Mouse (Mus musculus): ENCODE results near the gene Fer. TPM values are rescaled to one million over a fixed set of nuclear protein-coding genes. Genes with fewer than 3 reads are reported as not detected.
"Not testable (repeated sequence)": the region's sequence is repeated elsewhere in the genome, so short reads cannot be mapped to it uniquely, and the experiment has no call there.

Gene Fer
- polyA plus RNA-seq, 1 experiment, result 2.7 TPM

DNA sequence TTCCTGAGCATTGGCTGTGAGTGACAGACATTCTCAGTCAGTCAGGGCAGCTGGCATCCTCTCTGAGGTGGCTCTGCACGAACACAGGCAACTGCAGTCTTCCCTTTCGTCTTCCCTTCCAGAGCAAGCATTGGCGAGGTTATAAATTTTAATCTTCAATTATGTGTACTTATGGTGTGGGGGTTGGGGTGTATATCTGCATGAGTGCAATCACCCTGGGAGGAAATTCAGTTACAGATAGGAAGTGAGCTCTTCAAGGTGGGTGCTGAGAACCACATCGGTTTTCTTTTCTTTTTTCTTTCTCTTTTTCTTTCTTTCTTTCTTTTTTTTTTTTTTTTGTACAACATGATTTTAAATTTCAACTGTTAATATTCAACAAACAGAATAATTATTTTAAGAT lies 31.3 kb upstream of the Fer start:
- WGBS, result 64% methylated on average over 4 of the region's 4 CpGs

GRCm38 (mm10) chr17:63836223-63836622 lies 26.6 kb upstream of the Fer start:
- no peak for DNase-seq
- Histone ChIP-seq H3K27ac (ENCODE audit: insufficient read depth, low read depth, low read length) (no peak overlapping the region), H3K27me3 (replicated peaks; ENCODE audit: control insufficient read depth, insufficient read depth, low read length) (no peaks in the 10 kb centered on the region), H3K36me3 (ENCODE audit: control insufficient read depth, insufficient read depth, low read length) (no peaks in the 10 kb centered on the region), H3K4me1 (ENCODE audit: control insufficient read depth, insufficient read depth, low read length) (no peaks in the 10 kb centered on the region), H3K4me3 (ENCODE audit: insufficient read depth, low read depth, low read length) (no peak overlapping the region)
- WGBS, result 83% methylated on average over 2 of the region's 2 CpGs
- no peak for TF ChIP-seq POLR2A (IDR thresholded peaks at IDR 0.05; ENCODE audit: low read depth, low read length)
- TF ChIP-seq CTCF (conservative IDR thresholded peaks at IDR 0.05; ENCODE audit: insufficient read depth, insufficient read length, low read depth, low read length), result no peak

More for the DNA sequence above, 31.3 kb upstream of the Fer start:
- no peak for DNase-seq
- Histone ChIP-seq H3K27ac (ENCODE audit: insufficient read depth, low read depth, low read length) (no peak overlapping the region), H3K36me3 (ENCODE audit: control insufficient read depth, insufficient read depth, low read length) (no peaks in the 10 kb centered on the region), H3K27me3 (replicated peaks; ENCODE audit: control insufficient read depth, insufficient read depth, low read length) (no peaks in the 10 kb centered on the region), H3K4me1 (ENCODE audit: control insufficient read depth, insufficient read depth, low read length) (no peaks in the 10 kb centered on the region), H3K4me3 (ENCODE audit: insufficient read depth, low read depth, low read length) (no peak overlapping the region)
- TF ChIP-seq POLR2A (IDR thresholded peaks at IDR 0.05; ENCODE audit: low read depth, low read length) (no peak), CTCF (conservative IDR thresholded peaks at IDR 0.05; ENCODE audit: insufficient read depth, insufficient read length, low read depth, low read length) (no peak)

DNA sequence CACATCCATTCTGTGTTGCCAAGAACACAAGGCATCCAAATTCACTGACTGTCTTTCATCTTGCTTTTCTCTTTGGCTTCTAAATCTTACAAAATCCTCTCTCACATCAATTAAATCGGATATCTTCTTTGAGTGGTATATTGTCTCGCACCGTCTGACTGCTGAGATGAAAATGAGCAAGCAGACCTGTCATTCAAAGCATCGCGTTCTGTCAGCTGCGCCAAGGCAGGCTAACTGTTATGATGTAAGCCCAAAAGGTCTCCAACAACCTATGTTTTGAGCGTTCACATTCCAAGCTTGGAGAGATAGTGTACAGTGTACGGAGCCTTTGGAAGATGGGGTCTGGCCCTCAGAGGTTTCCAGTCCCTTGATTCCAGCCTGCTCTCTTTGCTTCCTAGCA lies 26.2 kb upstream of the Fer start:
- TF ChIP-seq CTCF (conservative IDR thresholded peaks at IDR 0.05; ENCODE audit: insufficient read depth, insufficient read length, low read depth, low read length) (no peak), POLR2A (IDR thresholded peaks at IDR 0.05; ENCODE audit: low read depth, low read length) (no peak)
- Histone ChIP-seq H3K4me1 (ENCODE audit: control insufficient read depth, insufficient read depth, low read length) (no peaks in the 10 kb centered on the region), H3K27me3 (replicated peaks; ENCODE audit: control insufficient read depth, insufficient read depth, low read length) (no peaks in the 10 kb centered on the region), H3K36me3 (ENCODE audit: control insufficient read depth, insufficient read depth, low read length) (no peaks in the 10 kb centered on the region), H3K4me3 (ENCODE audit: insufficient read depth, low read depth, low read length) (no peak overlapping the region), H3K27ac (ENCODE audit: insufficient read depth, low read depth, low read length) (no peak overlapping the region)
- no peak for DNase-seq
- 88% methylated on average over 8 of the region's 8 CpGs for WGBS

DNA sequence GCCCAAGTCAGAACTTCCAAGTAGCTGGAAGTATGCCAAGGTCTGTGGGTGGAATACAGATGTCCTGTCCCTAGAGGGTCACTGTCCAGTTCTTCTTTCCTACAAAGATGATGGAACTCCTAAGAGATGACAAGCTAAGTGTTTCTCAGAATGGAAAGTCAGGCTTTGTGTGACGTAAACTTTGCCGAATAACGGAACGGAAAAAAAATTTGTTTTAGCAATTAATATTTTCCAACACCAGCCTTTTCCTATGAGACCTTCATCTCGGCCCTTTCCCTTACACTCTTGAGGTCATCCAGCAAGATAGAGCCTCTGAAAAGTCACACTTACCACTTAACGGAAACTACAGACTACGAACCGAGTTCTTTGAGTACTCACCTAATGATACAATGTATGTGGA lies 24.7 kb upstream of the Fer start:
- no peak overlapping the region for H3K27ac ChIP-seq (ENCODE audit: insufficient read depth, low read depth, low read length)
- no peaks in the 10 kb centered on the region for H3K27me3 ChIP-seq (replicated peaks; ENCODE audit: control insufficient read depth, insufficient read depth, low read length)
- TF ChIP-seq CTCF (conservative IDR thresholded peaks at IDR 0.05; ENCODE audit: insufficient read depth, insufficient read length, low read depth, low read length), result no peak
- no peak for TF ChIP-seq POLR2A (IDR thresholded peaks at IDR 0.05; ENCODE audit: low read depth, low read length)
- no peak for DNase-seq
- 95% methylated on average over 8 of the region's 8 CpGs for WGBS
- no peaks in the 10 kb centered on the region for H3K36me3 ChIP-seq (ENCODE audit: control insufficient read depth, insufficient read depth, low read length)
- H3K4me3 ChIP-seq (ENCODE audit: insufficient read depth, low read depth, low read length), result no peak overlapping the region
- H3K4me1 ChIP-seq (ENCODE audit: control insufficient read depth, insufficient read depth, low read length), result no peaks in the 10 kb centered on the region

GRCm38 (mm10) chr17:63839636-63840269 lies 23.1 kb upstream of the Fer start:
- DNase-seq, result no peak
- Histone ChIP-seq H3K4me1 (ENCODE audit: control insufficient read depth, insufficient read depth, low read length) (no peaks in the 10 kb centered on the region), H3K27ac (ENCODE audit: insufficient read depth, low read depth, low read length) (no peak overlapping the region), H3K36me3 (ENCODE audit: control insufficient read depth, insufficient read depth, low read length) (no peaks in the 10 kb centered on the region), H3K4me3 (ENCODE audit: insufficient read depth, low read depth, low read length) (no peak overlapping the region), H3K27me3 (replicated peaks; ENCODE audit: control insufficient read depth, insufficient read depth, low read length) (no peaks in the 10 kb centered on the region)
- TF ChIP-seq CTCF (conservative IDR thresholded peaks at IDR 0.05; ENCODE audit: insufficient read depth, insufficient read length, low read depth, low read length) (no peak), POLR2A (IDR thresholded peaks at IDR 0.05; ENCODE audit: low read depth, low read length) (no peak)
- WGBS, result 89% methylated on average over 3 of the region's 3 CpGs

DNA sequence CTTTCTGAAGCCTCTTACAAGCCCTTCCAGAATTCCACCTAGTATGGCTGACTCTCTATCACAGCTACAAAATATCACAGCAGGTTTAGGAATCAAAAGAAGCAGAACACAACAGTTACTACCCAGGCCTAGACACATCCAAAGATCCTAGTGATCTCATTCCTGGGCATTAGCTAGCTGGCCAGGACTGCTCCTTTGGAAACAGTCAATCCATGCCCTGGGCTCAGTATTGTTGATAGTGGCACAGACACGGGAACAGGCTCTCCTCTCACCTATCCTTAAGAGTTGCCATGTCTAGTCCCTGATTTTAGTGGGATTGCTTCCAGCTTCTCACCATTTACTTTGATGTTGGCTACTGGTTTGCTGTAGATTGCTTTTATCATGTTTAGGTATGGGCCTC lies 20.6 kb upstream of the Fer start:
- Histone ChIP-seq H3K27me3 (replicated peaks; ENCODE audit: control insufficient read depth, insufficient read depth, low read length) (no peaks in the 10 kb centered on the region; the same call in 1 of the 2 replicates), H3K4me3 (ENCODE audit: insufficient read depth, low read depth, low read length) (no peak overlapping the region), H3K4me1 (ENCODE audit: control insufficient read depth, insufficient read depth, low read length) (no peaks in the 10 kb centered on the region), H3K36me3 (ENCODE audit: control insufficient read depth, insufficient read depth, low read length) (no peaks in the 10 kb centered on the region), H3K27ac (ENCODE audit: insufficient read depth, low read depth, low read length) (no peak overlapping the region)
- WGBS, result 90% methylated on average over 1 of the region's 1 CpGs
- TF ChIP-seq POLR2A (IDR thresholded peaks at IDR 0.05; ENCODE audit: low read depth, low read length) (no peak), CTCF (conservative IDR thresholded peaks at IDR 0.05; ENCODE audit: insufficient read depth, insufficient read length, low read depth, low read length) (no peak)
- DNase-seq, result no peak

GRCm38 (mm10) chr17:63844936-63845335 lies 17.9 kb upstream of the Fer start:
- TF ChIP-seq POLR2A (IDR thresholded peaks at IDR 0.05; ENCODE audit: low read depth, low read length) (no peak), CTCF (conservative IDR thresholded peaks at IDR 0.05; ENCODE audit: insufficient read depth, insufficient read length, low read depth, low read length) (no peak)
- Histone ChIP-seq H3K36me3 (ENCODE audit: control insufficient read depth, insufficient read depth, low read length) (no peaks in the 10 kb centered on the region), H3K4me3 (ENCODE audit: insufficient read depth, low read depth, low read length) (no peak overlapping the region), H3K27me3 (replicated peaks; ENCODE audit: control insufficient read depth, insufficient read depth, low read length) (no peaks in the 10 kb centered on the region; the same call in 1 of the 2 replicates), H3K27ac (ENCODE audit: insufficient read depth, low read depth, low read length) (no peak overlapping the region), H3K4me1 (ENCODE audit: control insufficient read depth, insufficient read depth, low read length) (no peaks in the 10 kb centered on the region)
- WGBS, result 54% methylated on average over 5 of the region's 5 CpGs
- DNase-seq, result no peak

DNA sequence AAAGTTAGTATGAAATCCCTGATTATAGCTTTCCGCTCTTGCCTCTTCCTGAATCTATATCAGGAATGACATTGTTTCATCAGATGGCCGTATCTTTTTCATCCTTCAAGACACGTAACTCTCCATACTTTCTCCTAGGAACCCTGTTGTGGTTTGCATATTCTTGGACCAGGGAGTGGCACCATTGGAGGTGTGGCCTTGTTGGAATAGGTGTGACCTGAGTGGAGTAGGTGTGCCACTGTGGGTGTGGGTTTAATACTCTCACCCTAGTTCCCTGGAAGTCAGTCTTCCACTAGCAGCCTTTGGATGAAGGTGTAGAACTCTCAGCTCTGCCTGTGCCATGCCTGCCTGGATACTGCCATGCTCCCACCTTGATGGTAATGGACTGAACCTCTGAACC lies 17.1 kb upstream of the Fer start:
- not testable (repeated sequence) for H3K36me3 ChIP-seq (ENCODE audit: control insufficient read depth, insufficient read depth, low read length); H3K4me1 ChIP-seq (ENCODE audit: control insufficient read depth, insufficient read depth, low read length); DNase-seq; H3K27me3 ChIP-seq (replicated peaks; ENCODE audit: control insufficient read depth, insufficient read depth, low read length); H3K27ac ChIP-seq (ENCODE audit: insufficient read depth, low read depth, low read length); H3K4me3 ChIP-seq (ENCODE audit: insufficient read depth, low read depth, low read length)
- WGBS, result 99% methylated on average over 3 of the region's 3 CpGs

All from kidney, adult 2 months (tissue).